Mouse (Mus musculus) kidney, adult 11 months (tissue): ENCODE data around the gene Srsy.
"Not testable (repeated sequence)": the region's sequence is repeated elsewhere in the genome, so short reads cannot be mapped to it uniquely, and the experiment has no call there.

Experiments used
- DNase-seq: peaks from one replicate; pipeline ENCODE4 v3.0.0; 2022

Srsy gene

GRCm38 (mm10) chrY:17937230-17937629, at the start of gene Srsy:
Srsy (minus strand) TSS chrY:17937330.
- not testable (repeated sequence) for DNase-seq
